Mouse (Mus musculus): ENCODE measurements around the gene Pon2. TPM values are rescaled to one million over a fixed set of nuclear protein-coding genes. Genes with fewer than 3 reads are reported as not detected.

Pon2 gene
- total RNA-seq, 2 experiments from 2014 or later = 15.8 to 17.3 TPM

DNA sequence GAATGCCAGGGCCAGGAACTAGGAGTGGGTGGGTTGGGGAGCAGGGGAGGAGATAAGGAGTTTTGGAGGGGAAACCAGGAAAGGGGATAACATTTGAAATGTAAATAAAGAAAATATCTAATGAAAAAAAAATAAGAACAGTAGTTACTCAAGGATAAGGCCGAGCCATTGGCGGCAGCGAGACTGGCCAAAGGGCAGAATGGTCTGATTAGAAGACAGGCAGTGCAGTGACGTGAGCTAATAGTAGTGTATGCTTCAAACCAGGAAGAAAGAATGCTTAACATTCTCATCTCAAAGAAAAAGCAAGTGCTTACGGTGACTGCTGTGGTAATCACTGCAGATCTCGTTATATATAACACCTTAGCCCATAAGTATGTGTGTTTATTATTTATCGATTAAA lies 2.2 kb downstream of the Pon2 start:
- no peak for DNase-seq
- intact Hi-C loops (cut with DNase I) = loop anchor here (5.0 kb wide), 1 partner anchor 86 kb away; the partner anchor contains the start of gene Asb4

DNA sequence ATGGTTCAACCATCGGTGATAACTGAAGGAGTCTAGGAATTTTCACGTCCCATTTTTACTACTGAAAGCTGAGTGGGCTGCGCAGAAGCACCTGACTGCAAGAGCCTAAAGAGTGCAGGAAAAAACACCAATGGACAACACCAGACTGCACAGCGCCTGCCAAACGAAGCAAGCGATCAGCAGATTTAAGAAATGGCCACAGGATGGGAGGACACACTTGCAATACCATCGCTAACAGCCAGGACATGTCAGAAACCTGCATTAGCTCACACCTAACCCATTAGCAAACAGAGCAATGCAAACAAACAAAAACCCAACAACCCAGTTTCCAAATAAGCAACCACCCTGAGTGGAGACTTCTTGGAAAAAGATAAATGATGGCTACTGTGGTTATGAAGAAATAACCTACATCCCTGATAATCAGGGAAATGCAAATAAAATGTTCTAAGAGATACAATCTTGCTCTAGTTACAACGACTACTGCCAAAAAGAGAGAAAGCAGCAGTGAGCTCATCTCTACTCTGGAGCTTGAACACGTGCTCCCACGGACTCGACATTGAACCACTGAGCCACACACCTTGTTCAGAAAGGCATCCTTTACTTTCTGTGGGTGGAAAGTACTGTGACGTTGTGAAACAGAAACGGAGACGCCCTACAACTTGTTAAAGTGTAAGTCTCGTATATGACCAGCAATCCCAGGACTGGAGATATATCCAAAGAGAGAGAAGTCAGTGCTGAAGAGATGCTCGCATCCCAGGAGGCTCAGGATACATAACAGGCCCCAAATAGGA lies 3.4 kb downstream of the Pon2 start:
- no peak for DNase-seq
- intact Hi-C loops (cut with DNase I) = loop anchor here (5.0 kb wide), 1 partner anchor 87 kb away; the partner anchor contains the start of gene Asb4

DNA sequence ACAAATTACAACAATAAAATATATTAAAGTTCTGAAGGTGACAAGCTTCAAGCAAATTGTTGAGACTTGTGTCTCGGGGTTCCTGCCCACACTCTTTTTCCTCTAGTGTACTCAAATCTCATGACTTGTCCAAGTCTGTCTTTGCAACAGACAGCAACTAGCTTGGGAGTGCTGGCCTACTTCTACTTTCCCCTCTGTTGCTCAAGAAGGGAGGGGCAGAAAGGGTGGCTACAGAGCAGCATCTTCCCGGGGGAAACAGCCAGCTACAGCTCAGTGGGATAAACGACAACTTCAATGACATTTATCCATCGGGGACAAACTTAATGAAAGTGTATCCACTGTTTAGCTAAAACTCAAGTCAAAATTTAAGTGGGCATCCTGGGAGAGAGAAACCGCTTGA lies 5.4 kb downstream of the Pon2 start:
- DNase-seq = no peak
- intact Hi-C loops (cut with DNase I) = no loop called here

DNA sequence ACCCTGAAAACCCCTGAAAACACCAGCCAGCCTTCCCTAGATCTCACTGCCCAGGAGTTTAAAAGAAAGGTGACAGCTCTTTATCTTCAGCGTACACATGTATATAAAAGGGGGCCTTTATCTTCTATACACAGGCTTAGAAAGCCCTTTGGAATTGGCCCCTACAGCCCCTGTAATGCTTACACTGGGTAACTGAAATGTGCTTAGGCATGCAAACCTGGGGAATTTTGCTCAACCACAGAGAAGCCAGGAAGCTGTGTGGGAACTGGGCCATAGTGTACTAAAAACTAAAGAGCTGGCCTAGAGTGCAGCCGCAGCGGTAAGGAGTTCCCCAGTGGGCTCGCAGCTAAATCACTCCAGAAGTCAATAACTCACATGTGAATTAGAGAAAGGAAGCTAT lies 6.8 kb downstream of the Pon2 start:
- no peak for DNase-seq
- intact Hi-C loops (cut with DNase I) = no loop called here

DNA sequence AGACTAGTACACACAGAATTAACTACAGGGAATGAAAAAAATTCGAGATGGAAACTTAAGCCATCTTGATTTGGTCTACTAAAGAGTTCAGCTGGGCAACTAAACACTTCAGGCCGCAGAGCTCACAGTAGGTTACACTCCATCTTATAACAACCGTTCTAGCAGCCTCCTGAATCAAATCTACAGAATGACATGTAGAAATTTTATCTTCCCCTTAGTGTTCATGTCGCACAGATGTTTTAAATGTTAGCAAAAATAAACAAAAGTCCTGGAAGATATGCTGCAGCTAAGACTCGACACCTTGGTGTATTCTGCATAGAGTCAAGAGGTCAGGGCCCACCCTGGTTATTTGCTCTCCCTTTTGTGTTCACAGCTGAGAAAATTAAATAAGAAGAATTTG lies 10.3 kb downstream of the Pon2 start:
- no peak for DNase-seq

DNA sequence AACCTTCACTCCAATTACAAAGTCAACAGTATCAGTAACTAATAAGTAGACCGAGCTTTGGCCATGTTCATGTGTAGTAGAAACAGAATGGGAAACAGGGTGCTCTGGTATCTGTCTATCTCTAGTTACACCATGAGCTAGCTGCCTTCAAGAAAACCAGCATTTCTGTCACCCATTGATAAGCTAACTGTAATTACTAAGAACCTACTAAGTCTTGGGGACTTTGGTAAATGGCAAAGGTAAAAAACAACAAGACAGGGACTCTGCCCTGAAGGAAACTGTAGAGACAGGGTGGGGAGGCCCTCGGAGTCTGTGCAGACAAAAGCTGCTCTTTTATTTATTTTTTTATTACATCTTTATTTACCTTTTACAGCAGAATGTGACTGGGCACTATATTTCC lies 10.9 kb downstream of the Pon2 start:
- intact Hi-C loops (cut with DNase I) = no loop called here
- DNase-seq = no peak

More for the DNA sequence above, 10.3 kb downstream of the Pon2 start:
- intact Hi-C loops (cut with DNase I) = no loop called here

DNA sequence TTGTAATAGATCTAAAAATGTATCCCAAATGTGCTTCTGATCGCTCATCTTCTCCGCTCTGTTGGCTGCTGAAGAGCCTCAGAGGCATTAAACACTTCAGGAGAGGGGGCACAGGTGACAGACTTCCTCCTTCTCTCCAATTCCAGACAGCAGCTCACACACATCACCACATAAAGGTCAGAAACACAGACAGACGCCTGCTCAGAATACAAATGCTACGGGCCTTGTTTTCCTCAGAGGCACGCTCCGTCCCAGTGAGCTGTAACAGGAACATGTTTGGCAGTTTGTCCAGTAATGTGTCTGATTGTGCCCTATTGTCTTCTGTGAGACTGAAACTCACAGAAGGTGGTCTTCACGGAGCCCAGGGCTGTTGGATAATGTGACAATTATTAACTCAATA lies 15.8 kb downstream of the Pon2 start:
- intact Hi-C loops (cut with DNase I) = no loop called here
- no peak for DNase-seq

DNA sequence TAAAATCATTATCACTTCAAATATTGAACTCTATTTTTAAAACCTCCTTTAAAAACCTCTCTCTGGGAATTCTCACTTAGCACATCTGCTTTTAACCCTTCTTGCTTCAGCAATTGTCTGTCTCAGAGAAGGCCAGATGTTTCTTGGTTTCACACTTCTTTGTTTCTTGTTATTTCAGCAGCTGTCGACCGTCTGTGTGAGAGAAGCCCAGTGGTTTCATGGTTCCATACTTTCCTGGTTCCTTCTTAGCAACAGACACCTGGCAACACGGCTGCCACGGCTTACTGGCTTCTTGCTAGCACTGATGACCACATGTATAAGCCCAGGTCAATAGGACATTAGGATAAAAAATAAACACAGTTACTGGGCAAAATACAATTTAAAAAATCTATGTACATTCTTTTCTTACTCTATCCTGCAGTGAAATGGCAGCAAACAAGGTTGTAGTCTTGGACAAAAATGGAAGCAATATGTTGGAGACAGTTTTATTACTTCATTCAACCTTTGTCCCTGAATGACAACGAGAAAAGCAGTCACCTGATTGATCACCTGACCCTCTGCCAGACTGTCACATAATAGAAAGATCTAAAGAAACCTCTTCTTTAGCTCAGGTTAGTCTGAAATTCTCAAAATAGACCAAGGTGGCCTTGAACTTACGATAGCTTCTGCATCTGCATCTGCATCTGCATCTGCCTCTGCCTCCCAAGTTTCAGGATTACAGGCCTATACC lies 17.5 kb downstream of the Pon2 start:
- intact Hi-C loops (cut with DNase I) = no loop called here

DNA sequence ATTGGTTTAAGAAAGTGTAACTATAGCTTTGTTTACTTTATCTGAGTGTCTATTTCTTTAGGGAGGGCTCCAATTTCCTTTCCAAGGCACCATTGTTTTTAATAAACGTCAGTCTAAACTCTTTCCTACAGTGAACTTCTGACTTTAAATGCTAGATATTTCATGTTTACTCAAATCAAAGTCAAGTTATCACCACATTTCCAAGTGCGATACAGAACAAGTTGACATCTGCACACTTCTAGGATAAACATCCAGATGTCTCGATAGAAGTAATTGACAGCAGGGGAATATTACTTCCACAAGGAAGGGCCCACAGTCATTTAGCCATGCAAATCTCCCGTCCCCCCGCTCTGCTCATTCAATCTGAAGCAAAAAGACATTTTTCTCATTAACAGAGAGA lies 20.3 kb downstream of the Pon2 start:
- intact Hi-C loops (cut with DNase I) = no loop called here
- DNase-seq = no peak

More for the DNA sequence above, 17.5 kb downstream of the Pon2 start:
- no peak for DNase-seq

DNA sequence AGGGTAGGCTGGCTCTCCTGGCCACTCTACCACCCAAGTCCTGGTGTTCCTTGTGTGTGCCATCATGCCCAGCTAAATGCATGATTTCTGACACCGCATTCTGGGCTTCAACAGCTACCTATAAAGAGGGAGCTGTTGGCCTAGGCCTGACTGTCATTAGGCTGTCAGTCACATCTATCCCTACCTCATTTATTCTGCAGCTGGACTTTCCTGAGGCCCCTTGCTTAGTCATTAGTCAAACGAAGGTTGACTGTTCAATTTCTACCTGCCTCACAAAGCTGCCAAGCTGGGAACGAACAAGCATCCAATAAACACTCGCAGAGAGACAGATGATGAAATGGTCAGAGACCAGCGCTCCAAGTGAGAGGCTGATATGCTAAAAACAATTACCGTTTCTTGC lies 28.6 kb downstream of the Pon2 start:
- DNase-seq = no peak
- intact Hi-C loops (cut with DNase I) = no loop called here

DNA sequence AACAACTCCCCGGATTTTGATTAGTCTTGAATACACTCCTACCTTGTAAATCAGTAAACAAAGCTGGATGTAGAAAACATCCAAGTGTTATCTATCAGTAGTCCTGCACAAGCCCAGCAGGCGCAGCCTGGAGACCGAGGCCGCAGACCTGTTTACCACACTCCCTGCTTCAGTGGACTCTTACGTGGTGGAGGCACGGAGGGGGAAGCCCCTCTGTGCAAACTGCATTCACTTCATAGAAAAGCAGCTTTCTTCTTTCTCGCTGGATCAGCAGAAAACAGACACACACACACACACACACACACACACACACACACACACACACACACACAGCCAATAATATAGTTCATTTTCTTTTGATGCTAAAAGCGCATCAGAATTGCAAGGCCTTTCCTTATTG lies 33.5 kb downstream of the Pon2 start:
- no peak for DNase-seq
- intact Hi-C loops (cut with DNase I) = no loop called here

DNA sequence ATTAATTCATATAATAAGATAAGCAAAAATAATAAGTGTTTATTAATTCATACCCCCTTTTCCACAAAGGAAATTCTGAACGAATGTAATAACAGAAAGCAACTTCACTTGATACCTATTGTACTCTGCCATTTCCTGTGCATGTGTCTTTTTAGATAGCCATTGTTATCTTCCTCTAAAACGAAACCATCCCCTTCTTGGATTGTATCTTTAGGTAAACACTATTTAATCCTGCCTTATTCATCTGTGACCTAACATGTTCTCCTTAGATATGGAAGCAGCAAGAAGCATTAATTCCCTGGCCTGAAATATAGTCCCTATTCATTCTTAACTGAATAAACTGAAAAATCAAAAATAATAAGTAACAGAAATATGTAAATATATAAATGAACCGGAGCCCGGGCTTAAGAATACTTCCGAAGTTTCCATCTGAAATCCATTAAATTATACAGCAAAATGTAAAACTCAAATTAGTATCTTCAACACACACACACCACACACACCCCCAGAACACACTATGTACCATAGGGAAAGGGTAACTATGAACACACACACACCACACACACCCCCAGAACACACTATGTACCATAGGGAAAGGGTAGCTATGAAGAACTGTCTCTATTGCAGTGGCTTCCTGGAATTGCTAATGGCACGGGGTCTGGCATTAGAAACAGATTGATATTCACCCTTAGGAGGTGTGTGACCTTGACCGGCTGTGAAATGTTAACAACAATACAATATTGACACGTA lies 34.8 kb downstream of the Pon2 start:
- no peak for DNase-seq
- intact Hi-C loops (cut with DNase I) = no loop called here

DNA sequence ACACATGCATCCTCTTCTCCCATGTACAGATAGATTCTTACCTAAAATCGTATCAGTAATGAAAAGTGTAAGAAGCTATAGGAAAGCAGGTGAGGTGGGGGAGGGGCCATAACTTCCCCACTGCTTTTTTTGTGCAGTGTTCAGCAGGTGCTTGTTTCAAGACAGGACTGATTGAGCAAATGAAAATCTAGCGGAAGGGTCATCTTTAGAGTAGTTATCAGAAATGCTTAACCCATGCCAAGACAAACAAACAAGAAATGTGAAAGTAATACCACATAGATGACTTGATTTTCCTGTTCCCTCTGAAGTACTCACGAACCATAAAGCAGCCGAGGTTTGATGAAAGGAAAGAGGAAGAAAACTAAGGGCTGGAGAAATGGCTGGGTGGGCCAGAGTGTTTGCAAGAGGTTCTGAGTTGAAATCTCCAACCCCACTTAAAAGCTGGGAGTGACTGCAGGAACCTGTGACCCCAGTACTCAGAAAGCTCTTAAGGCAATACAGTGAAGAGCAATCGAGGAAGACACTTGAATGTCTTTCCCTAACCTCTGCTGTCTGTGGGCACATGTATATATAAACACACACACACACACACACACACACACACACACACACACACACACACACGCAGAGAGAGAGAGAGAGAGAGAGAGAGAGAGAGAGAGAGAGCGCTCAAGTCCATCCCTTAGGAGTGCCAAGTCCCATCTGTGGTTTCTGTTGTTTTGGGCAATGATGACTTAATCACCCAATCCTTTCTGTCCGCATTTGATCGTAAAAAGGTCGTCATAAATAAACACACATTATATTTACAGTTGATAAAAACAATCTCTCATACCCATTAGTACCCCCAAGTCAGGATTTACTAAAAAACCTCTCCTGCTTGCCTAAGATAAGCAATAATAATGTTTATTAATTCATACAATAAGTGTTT lies 35.7 kb downstream of the Pon2 start:
- DNase-seq = no peak
- intact Hi-C loops (cut with DNase I) = no loop called here

DNA sequence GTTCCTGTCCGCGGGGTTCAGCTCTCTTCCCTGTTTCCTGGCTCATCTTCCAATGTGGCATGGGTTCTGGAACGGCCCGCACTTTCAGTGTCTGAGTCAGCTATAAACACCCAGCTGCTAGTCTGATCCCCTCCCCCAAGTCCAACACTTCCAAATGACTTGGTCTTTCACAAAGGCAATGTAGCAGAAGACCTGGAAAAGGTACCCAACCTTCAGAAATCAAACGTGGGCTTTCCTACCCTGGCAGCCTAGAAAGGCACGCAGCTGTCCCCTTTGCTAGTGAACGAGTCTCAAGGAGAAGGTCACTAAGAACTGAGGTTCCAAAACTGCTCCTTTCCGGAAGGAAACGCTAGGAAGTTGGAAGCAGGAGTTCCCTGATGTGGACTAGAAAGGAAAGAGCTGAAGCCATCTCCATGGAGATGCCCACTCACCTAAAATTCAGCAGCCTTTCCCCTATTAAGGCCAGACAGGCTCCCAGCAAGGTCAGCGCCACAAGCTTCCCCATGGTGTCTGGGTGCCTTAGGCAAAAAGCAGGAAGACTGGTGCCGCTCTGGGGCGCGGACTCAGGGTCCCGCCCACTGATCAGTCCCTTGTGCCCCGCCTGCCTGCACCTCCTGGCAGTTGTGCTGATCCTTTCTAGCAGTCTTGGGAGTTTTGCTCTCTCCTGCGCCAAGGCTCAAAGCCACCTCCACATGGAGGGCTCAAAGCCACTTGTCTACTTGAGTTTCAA lies 42.4 kb downstream of the Pon2 start, which contains the start of gene Pon3:
TSS of gene Pon3 (minus strand) at position 565 of the 730 bp plus-strand sequence.
- intact Hi-C loops (cut with DNase I) = loop anchor here (5.0 kb wide), 1 partner anchor 126 kb away; the partner anchor contains the start of gene Asb4

DNA sequence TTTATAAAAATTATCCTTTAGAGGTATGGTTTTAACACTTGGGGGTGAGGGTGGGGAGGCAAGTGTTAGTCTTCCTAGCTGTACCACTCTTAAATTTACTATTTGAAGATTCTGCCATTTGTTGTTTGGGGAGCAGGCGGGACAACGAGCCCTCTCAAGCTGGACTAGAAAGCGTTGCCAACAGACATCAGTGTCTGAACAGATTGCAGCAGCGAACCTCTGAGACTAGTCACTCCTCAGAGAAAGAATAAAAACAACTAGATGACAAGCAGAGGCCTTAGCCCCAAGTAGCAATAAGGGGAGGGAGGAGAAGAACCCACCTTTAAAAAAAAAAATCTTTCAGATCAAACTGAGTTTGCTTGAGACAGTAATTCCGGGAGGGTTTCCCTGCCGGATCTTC lies 43.0 kb downstream of the Pon2 start:
- intact Hi-C loops (cut with DNase I) = loop anchor here (5.0 kb wide), 1 partner anchor 127 kb away; the partner anchor contains the start of gene Asb4

More for the DNA sequence above, 42.4 kb downstream of the Pon2 start, which contains the start of gene Pon3:
- DNase-seq = peak; percentile 31 to 55

DNA sequence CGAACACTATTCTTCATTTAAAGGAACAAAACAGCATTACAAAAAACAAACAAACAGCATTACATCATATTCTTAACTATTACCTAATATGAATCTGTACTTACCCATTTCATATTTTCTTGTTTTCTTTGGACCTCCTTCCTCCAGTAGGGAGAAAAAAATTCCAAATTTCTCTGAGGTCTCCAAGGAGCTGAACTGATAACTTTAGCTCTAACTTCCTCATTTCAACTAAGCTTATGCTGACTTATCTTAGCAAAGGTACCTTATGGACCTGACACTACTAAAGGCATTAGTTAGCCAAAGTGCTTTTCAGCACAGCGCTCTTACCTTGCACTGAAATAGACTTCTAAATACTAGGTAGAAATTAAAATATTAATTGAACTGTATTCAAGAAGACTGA lies 43.4 kb downstream of the Pon2 start:
- intact Hi-C loops (cut with DNase I) = loop anchor here (5.0 kb wide), 1 partner anchor 127 kb away; the partner anchor contains the start of gene Asb4
- no peak for DNase-seq

More for the DNA sequence above, 43.0 kb downstream of the Pon2 start:
- no peak for DNase-seq

DNA sequence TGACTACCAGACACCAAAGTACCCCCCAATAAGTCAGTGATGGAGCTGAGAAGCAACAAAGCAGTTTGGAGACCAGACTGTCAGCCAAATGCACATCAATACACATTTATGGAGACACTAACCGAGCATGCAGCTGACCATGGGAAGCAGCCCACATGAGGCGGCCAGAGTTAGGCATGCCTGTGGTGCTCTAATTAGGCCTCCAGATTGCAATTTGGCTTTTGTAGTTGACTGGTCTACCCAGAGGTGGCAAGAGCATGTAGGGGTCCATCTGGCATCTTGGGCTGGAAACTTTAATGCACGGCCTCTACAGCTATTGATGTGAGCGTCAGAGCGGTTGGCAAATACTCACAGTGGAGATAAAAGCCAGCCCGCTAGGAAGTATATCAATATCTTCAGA lies 52.3 kb downstream of the Pon2 start:
- no peak for DNase-seq
- intact Hi-C loops (cut with DNase I) = no loop called here

DNA sequence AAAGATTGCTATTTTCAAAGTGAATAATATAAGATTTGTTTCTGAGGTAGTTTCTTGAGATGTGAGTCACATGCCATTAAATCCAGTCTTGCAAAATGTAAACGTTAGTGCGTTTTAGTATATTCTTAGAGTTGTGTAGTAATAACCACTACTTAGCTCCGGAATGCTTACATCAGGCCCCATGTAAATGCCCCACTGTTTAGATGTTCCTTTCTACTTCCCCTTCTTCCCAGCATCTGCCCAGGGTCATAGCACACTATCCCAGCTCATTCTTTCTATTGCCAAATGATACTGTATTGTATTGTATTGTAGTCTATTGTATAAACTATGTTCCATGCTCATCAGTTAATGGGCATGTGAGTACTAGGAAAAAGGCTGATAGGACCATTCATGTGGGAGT lies 59.5 kb downstream of the Pon2 start:
- no peak for DNase-seq
- intact Hi-C loops (cut with DNase I) = no loop called here

DNA sequence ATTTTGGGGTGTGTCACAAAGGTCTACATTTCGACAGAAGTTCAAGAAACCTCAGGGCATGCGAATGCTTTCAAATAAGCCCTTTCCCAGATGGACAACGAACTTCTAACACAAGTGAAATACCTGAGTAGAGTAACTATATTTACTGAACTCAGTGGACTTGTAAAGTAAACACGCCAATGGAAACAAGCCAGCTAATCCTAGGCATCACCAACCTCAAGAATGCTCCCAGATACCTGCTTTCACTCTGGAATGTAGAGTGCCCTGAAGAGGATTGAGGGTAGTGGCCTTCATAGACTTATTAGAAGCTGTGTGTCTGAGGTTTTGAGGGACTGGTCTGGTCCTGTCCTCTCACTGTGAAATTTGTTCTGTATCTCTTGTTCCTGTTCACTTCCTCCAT lies 60.7 kb downstream of the Pon2 start:
- no peak for DNase-seq
- intact Hi-C loops (cut with DNase I) = no loop called here

All from gastrocnemius, postnatal 36 days (tissue).